Mouse (Mus musculus) retina, postnatal 7 days (tissue): ENCODE measurements around the gene Stab2.

ENCODE experiments used
- DNase-seq: peaks from one replicate; pipeline ENCODE4 v3.0.0-alpha.2; 2012; ENCODE audit warnings: low read depth, low spot score

Stab2 gene

DNA sequence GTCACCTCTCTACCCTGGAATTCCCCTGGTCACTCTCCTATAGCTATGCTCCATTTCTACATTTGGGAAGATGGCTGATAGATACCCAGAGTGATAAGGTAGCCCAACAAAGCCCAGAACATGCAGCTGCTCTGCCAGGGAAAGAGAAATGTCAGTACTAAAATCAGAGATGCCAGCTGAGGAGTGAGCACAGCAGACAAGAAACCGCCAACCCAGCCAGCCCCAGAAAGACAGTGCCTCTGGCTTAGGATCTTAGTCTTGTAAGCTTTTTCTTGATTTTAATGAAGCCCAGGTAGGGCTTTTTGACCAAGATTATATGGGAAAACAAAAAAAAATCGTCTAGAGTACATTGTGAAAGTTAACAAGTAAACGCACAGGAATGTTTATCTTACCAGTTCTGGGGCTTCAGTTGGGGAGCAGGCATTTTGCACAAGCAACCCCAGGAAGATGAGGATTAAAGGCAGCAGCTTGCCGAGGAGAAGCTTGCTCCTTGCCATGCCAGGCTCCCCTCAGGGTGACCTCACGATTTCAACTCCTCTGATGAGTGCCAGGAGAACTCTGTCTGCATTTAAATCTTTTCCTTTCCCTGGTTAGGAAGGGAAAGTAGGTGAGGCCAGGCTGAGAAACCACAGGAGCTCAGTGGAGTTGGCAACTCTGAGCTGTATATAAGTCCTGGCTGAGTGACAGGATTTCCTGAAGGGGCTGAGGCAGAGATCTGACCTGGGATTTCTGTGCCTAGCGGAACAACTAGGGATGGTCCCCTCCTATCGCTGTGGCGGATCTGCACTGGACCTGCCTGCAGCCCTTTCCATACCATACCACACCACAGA lies at the start of gene Stab2:
TSS of gene Stab2 (minus strand) at position 641 of the 830 bp plus-strand sequence.
- DNase-seq, result no peak

DNA sequence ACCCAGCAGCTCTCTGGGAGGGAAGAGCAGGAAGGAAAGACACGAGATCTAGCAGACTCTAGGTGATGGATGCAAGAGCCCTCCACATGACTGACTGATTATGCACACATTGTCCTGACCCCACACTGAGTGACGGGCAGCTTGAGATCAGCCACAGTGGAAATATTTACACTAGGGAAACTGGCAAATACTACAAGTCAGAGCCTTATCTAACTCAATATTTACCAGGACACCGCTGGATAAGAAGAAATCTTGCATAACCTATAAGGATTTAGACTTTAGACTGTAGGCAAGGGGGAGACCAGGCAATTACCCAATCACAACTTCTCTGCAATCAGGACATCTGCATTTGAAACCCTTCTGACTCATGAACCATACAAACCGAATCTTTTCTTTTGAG lies 43.9 kb upstream of the Stab2 start:
- DNase-seq, result no peak

DNA sequence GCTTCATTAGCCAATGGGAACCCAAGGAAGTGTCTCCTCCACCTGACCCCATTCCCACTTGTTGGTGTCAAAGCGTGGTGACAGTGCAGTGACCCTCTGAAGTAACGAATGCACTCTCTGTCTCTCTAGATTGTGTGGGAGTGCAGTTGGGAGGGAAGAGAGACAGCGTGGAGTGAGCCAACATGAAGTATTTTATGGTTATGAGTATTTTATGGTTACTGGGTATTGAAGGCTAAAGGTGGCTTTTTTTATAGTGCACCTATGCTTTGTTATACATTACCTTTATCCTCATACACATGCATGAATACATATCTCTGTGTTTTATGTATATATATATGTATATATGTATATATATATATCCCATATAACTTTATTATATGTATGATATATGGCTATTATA lies 41.4 kb upstream of the Stab2 start:
- no peak for DNase-seq

DNA sequence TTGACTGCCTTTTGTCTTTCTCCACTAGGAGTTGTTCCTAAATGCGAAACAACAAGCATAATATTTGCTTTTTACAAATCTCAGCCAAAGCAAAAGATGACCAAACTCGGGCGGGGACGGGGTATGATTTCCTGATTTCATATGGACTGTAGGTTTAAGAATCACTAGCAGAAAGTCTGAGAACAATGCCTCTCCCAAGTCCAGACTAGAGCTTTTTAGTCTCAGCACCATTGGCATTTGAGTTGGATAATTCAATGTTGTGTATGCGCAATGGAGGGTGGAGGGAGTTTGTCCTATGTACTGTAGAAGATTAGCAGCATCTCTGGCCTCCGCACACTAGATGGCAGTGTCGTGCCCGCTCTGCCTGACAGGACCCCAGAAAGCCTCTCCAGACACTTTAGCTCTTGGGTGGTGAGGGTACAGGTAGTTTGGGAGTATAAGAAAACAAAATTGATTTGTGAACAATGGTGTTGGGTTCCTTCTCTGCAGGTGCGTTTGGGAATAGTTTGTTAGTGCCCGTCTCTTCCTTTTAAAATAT lies 39.2 kb upstream of the Stab2 start:
- no peak for DNase-seq

DNA sequence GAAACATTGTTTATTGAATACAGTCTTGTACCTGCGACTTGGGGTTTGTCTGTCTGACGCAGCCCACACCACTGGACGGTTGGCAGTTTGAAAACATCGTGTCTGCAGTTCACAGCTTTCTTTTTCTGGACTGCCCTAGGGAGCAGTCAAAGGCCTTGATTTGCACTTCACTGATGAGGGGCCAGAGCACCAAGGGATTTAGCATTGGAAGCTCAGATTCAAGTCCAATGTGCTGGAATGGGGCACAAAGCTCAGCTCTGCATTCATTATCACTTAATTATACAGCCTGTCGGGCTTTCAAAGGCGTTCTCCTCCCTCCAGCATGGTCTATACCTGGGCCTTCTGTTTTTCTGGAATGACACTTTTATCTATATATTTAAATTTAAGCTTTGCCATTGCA lies 38.6 kb upstream of the Stab2 start:
- no peak for DNase-seq

DNA sequence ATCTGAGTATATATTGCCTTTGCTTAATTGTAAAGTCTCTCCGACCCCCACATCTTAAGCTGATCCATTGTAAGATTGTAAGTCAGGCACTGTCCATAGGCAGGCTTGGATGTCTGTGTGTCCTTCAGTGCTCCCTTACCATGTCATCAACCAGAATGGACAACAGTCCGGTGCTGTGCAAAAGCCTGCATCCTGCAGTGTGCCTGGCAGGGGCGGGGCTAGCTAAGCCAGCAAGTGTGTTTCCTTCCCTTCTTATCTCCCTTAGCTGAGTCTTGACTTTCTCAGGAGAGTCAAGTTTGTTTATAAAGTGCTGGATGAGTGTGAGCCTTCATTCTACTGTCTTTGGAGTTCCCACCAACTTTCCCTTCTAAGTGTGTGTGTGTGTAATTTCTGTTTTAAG lies 37.4 kb upstream of the Stab2 start:
- DNase-seq, result no peak

DNA sequence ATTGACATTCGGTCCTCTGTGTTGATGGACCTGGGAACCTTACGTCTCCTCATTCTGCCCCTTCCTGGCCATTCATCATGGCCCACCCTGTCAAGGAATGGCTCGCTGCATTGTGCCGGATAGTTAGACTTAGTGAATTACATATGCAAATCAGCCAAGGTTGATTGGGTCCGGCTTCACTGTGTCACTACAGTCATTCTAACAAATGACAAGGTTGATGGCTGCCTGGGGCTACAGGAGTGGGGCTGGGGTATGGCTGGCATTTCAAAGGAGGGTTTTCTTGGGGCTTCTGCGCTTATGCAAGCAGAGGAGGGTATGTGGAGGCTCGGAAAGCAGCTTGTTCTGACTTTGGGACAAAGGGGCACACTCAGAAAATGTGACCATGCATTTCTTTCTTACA lies 33.4 kb upstream of the Stab2 start:
- no peak for DNase-seq

DNA sequence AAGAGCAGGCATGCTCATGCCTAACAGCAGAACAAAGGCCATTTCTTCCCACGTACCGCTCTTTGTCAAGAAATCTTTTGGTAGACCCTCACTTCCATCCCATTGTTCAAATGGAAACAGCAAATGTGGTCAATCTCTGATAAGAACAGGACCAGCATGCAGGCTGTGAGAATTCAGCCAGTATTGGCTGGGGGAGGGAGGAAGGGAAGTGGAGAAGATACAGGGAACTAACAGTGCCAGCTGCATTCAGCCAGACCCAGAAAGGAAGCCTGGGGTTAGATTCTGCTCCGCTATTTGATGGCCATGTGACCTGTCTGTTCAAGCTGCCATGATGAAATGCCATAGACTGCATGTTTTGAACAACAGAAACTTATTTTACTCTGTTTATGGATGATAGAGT lies 32.0 kb upstream of the Stab2 start:
- DNase-seq, result no peak

DNA sequence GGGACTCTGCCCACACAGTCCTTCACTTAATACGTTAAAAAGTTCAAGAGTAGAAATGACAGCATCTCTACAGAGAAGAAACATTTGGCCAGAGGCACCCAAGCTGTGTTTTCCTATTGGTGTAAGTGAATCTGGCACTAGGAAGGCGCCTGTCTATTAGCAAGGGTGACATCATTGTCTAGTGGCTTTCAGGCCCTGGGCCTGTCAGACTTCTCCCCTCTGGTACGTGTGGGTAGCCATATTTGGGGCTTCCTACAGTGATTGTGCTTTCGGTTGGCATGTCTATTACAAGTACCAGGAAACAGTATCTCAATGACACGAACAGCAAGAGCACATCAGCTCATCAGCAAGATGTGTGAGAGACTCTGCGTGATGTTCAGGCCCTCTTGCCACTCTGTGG lies 31.5 kb upstream of the Stab2 start:
- no peak for DNase-seq

DNA sequence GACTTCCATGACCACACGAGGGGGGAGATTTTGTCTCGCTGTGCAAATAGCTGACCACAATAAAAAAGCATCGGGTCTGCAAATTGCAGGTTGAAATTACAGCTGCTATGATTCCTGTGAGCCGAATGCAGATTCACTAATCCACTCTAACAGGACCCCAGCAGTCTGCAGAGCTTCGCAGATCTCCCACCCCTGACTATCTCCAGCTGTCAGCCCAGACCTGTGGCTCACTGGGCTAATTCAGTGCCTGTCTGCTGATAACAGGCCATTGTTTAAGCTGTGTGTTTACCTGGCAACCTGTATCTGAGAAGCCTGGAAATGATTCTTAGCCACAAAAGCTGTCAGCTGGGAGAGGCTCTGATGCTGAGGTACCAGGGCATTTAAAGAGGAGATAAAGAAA lies 29.2 kb upstream of the Stab2 start:
- no peak for DNase-seq

DNA sequence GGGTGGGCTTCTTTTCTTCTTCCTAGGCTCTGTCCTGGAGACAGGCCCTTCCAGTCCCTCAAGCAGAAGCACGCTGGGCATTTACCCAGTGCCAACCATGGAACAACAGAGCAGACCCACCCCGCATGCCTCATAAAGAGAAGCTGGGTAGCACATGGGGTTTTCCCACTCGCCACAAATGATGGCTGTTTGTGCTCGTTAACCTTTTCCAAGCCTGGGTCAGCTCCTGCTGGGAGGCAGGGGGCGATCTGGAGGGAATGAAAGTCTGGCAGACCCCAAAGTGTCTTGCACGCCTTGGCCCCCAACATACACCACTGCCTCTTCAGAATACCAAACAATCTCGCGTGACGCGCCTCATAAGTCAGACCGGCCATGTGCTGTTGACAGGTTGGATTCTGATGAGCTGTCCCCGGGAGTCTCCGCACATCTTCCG lies 28.5 kb upstream of the Stab2 start:
- no peak for DNase-seq

DNA sequence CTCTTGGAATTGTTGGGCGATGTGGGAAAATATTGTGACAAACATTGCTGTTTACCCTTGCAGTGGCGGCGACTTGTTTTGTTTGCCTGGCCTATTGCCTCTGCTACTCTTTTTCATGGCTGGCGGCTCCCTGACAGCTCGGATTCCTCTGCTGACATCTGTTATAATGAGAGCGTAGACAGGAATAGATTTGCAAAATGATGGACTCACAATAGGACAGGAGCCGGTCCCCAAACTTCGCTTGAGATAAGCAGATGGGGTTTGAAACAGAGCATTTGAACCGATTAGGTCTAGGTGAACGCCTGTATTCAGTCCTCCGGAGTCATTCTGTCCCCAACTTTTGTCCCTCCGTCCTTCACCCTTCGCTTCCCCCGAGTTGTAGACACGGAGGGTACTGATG lies 28.0 kb upstream of the Stab2 start:
- DNase-seq, result no peak

DNA sequence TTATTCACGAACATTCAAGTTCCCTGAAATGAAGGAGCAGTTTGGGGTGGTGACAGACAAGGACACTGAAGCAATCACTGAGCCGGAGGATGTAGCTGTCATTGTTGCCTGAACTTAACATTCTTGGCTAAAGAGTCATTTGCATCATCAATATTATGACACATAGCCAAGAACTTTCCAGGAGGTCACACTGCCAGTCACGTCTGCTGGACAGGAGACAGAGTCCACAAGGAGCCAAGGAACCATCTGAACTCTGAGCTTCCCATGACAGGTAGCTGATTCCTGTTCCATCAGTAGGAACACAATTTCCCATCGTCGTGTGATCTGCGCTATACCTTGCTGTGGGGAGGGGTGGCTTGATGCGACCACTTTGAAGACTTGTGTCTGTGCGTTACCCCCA lies 24.9 kb upstream of the Stab2 start:
- DNase-seq, result no peak

DNA sequence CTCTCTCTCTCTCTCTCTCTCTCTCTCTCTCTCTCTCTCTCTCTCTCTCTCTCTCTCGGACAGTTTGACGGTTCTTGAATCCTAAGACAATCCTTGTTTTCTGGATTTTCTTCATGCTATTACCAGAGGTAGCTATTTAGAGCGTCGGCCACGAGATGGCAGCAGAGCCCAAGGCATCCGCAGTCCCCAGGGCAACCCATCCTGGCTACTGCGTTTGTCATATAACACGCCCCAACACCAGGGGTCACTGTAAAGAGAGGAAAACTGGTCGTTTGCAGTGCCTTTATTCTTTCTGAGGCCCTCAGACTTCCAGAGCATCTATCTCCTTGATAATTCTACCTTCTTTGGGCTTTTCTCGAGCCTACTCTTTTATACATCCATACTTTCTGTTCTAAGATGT lies 17.1 kb upstream of the Stab2 start:
- peak; percentile 86 for DNase-seq

DNA sequence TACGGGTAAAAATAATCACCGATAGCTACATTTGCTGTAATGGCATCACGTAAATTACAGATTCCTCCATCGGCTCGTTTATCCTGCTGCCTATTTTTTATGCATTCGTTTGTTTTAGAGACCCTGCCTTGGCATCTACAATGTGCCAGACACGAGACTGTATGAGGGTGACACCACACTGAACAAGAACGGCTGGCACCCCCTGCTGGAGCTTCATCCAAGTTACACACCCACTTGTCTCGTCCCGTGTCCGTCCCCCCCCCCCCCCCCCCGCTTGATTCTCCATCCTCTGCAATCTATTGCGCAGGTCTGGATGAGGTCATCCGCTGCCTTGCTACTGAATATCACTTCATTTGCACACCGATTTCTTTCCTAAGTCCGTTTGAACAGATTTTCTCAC lies 12.9 kb upstream of the Stab2 start:
- no peak for DNase-seq

DNA sequence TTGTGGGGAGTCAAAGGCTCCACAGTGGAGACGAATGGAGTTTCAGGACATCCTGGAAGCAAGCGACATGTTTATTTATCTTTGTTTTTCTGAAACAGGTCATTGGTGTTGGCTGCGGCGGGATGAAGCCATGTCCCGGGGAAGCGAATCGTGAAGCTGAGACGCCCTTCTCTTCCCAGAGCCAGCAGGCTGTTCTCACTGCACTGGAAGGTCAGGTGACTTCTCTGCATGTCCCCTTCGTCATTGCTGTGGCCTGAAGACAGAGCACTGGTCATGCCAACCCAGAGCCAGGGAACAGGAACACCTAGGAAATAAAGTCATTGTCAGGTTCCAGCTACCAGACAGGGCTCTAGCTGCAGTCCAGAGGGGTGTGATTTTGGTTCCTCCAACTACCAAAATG lies 11.1 kb upstream of the Stab2 start:
- no peak for DNase-seq

DNA sequence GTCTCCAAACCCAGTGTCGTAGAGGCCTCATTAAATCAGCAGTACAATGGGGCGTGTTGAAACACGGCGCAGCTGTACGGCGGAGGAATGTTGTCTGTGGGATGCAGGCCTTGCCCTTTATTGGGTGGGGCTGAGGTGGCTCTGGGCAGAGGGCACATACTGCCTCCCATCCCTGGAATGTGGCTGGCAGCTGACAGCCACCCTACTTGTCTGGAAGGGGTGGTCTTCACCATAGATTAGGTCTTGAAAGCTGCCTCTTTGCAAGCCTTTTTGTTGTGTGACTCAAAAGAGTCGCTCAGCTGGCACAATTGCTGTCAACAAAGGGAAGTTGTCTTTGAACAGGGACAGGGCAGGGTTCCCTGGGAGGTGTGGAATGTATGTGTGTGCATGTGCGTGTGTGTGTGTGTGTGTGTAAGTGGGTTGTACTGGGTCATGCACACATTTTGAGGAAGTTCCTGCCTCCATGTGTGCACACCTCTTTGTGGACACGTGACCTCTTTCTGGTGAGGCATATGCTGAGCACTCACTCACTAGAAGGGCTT lies 8.4 kb upstream of the Stab2 start:
- DNase-seq, result no peak

DNA sequence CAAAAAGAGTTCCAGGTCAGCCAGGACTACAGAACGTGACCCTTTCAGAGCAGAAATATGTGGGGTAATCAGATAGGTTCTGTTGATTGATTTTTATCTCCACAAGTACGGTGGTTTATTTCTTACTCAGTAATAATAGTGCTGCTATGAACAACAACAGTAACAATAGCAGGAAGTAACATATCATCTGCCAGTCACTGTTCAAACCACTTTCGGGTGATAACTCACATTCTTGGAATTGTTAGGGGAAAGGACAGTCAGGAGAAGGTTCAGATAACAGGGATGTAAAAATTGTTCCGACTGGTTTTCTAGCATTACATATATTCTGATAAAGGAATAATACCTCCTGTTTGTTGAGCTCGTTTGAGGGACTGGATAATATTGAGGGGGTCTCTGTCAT lies 7.6 kb upstream of the Stab2 start:
- DNase-seq, result no peak

DNA sequence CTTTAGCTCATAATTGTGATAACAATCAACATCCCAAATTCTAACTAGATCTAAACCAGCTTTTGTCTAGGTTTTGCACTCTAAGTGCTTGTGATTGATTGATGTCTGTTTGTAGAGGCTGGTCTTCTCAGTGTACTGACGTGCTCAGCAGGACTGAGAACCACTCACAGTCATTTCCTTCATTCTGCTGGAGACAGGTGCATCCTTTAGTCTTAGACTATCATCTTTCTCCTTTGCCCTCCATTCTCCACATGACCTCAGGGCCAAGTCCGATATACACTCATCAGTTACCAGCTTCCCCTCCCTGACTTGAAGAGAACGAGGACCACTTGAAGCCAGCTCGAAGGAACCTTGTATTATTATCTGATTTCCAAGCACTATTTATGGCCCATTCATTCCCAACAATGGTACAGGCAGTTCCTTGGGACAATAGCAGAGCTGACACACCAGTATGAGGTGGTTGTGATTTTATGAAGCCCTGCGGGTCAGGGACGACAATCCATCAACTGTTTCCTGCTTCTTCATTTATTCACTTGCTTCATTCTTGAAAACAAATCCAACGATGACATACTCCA lies 6.7 kb upstream of the Stab2 start:
- DNase-seq, result no peak

DNA sequence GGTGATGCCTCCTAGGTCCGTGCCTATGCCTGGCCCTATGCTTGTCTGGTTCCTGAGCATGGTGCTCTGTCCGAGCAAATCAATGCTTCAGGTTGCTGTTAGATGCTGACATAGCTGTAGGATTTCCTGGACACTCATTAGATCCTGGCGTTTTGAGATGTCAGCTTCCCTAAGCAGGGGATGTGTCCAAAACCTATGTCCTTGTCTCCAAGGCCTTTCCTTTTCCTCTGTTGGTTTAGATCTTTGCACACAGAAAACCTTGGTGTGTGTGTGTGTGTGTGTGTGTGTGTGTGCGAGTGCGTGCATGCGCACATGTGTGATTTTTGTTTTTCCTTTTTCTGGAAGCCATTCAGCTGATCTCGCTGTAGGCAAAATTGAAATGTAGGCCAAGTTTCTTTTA lies 4.3 kb upstream of the Stab2 start:
- no peak for DNase-seq

DNA sequence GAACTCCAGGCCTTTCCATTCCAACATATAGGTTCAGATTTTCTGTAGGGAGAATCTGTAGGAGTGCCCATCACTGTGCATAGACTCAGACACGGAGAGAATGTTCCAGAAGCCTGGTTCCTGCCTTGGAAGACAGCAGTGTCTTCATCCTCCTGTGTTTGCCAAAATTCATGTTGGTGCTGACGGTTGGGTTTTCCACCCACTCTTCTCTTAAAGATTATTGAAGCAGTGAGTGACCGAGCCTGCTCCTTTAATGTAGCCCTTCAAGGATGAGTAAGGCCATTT lies 332 bp upstream of the Stab2 start:
- no peak for DNase-seq

DNA sequence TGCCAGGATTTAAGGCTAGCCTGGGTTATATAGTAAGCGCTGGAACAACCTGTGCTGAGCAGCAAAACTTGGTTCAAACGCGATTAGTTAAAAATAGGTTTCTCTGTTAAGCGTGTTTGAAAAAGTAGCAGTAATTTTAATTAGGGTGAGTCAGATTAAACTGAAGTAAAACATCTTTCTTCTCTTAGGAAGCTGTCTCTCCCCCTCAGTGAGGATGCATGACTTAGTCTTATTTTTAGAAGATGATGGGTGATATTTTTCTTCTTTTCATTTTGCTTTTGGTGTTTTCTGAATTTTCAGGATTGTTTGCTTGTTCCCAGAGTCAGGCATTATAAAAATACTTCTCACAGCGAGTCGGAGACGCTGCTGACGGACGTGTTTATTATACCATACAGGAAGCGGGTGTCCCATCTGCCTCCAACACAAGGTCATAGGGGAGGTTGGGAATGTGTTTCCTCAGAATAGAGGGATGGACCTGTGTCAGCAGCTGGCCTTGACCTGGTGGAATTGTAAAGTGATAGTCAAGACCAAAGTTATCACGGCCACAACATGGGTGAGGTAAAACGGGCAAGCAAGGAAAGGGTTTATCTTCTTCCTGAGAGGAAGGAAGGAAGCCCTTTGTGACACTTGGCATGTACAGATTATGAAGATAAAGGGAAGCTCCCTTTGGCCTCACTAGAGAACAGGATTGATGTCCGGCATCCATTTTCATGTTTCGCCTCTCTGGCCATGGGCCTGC lies 15.4 kb downstream of the Stab2 start:
- no peak for DNase-seq

DNA sequence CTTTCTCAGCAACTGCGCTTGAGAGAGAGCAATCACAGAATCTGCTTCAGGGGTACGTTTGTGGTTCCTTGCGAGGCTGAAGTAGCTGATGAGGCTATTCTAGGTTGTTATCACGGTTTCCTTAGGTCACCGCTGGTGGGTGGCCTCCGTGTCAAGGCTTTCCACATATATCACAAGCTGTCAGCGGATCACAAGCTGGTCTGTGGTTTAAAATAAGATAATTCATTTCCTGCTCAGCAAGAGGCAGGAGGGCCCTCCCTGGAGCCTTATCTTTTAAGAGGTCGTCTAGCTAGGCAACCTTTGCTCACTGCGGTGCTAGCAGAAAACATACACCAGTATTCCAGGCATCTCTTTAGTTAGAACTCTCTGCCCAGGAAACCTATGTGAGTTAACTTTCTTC lies 17.2 kb downstream of the Stab2 start:
- DNase-seq, result no peak
